Mouse (Mus musculus) cerebellum, adult 8-10 months (tissue): ENCODE data around the gene Rap2c.

Experiments used
- DNase-seq: peaks from one replicate; pipeline ENCODE4 v3.0.0; 2022

Rap2c gene

DNA sequence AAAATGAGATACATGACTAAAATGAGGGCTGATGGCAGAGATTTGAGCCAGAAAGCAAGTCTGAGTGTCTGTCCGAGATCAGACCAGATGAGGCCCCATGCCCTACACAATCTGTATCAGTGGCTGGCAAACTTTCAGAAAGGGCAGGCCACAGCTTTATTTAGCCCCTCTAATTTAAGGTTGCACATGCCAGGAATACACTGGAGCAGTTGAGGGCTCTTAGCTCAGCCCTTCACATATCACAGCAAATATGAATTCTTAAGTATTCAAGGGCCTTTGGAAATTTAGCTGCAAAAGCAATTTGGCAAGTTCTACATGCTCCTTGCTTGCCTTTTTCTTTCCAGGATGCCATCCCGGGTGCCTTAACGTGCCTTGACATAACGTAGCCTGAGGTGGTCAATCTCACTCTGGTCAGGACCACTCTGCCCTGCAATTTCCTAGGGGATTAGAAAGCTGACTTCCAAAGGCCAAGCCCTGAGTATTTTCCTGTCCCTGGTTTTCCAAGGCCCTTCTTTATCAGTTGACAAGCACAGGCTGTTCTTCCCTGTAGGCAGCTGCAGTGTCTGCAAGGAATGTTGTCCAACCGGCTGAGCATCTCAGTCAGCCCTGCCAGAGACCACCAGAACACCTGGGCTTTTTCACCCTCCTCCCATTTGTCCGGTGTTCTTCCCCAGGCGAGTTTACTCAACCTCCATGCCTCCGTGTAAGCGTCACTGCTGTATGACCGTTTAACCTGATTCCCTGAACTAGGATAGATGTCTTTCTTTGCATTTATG, 49.5 kb downstream of the Rap2c start:
- no peak for DNase-seq

DNA sequence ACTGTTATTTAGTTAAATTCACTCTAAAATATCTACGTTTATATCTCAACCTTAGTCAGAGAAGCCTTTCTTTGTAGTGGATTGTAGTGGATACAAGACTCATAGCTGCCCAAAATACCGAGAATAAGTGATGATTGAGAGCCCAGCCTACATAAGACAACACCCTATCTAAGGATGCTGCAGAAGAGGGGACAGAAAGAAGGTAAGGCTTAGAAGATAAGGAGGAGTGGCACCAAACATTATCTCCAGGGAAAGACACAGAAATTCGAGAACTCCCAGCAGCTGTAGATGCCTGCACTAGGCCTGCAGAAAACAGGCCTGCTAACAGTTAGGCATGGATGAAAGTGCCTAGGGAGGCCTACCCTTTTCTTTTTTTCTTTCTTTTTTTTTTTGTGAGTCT, 52.7 kb downstream of the Rap2c start:
- no peak for DNase-seq

DNA sequence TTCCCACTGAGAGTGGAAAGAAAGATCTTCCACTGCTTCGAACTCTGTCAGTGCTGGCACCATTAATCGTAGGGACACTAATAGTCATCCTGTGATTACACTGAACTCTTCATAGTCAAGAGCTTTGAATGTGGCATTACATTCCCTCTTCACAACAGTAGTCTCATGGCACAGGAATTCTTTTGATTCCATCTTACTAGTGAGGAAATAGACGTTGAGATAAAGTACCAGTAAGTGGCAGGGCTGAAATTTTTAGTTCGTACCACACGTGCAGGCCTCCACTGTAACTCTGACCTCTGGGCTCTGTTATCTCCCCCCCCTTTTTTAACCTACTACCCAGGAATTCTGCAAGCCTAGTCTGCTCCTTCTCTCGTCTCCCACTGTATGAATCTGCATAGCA, 54.9 kb downstream of the Rap2c start:
- no peak for DNase-seq
